Mouse (Mus musculus): ENCODE results near the gene 2610528A11Rik.
"Not testable (repeated sequence)": the region's sequence is repeated elsewhere in the genome, so short reads cannot be mapped to it uniquely, and the experiment has no call there.

The 2610528A11Rik gene

DNA sequence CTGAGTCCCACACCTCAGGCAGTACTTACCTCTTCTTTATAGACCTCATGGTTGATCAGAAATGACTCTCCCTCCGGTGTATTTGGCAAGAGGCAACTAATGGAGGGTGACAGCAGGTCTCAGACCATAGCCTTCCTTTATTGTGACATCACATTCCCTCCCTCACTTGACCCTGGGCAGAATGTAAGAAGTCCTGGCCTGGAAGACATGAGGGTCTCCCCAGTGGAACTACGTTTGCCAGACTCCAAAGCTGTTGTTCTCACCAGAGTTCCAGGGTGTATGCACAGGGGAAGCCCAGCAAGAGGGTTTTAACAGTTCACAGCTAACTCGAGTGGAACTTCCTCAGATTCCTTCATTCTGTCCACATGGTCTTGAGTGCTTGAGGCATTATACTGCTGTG is at the start of gene 2610528A11Rik:
Gene 2610528A11Rik, minus strand, starts transcription at position 101 of the 400 bp plus-strand sequence.
- DNase-seq (ENCODE audit: low spot score), result no peak

DNA sequence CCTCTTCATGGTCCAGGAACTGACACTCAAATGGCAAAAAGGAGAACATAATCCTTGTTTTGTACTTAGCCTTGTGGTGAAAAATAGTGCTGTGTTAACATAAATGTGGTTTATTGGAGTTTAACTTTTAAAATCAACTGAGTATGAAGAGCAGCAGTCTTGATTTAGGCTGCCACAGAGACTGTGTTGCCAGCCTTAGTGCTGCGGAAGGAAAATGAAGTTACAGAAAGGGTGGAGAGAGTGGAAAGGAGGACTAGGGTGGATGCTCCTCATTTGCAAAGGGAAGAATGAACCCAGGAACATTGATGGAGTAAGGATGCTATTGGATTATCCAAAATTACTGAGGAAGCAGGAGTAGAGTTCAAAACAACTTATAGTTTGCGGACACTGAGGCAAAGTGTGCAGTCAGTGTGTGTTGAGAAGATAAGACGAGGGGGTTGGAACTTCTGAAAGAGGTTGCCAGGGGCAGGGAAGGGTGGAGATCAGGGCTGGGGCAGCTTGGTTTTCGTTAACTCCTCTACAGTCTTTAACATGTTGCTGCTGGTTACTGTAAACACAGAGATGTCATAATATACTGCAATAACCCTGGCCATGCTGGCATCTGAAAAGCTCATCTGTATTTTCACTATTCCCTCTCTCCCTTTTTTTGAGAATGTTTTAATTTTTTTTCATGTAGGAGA is 49.6 kb upstream of the 2610528A11Rik start:
- DNase-seq (ENCODE audit: low spot score), result no peak

GRCm38 (mm10) chr14:37154391-37154790 is 40.6 kb upstream of the 2610528A11Rik start:
- DNase-seq (ENCODE audit: low spot score), result no peak

DNA sequence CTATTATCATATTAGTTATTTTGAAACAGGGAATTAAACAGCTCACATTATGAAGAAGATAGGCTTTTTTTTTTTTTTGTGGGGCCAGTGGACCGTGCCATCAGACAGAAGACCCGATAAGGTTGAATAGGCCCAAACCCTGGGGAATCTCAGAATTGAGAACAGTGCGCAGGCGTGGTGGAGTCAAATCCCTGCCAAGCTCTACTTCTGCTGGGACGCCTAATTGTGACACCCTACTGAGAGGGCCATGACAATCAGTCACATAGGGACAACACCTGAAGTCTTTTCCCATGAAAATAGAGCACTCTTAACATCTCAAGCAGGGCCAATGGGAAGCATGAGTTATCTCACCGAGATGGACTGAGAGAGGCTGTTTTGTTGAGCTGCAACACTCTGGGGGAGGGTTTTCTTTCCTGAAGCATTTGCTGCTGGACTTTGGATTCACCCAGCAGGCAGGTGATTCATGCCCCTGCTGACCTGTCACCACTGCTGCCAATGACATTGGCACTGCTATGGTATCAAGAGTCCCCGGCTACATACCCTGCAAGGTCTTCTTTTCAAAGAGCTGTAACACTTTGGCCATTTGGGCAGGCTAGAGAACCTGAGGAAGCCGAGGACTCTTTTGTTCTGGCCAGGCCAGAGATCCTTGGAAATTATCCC is 25.4 kb upstream of the 2610528A11Rik start:
- DNase-seq (ENCODE audit: low spot score), result no peak

DNA sequence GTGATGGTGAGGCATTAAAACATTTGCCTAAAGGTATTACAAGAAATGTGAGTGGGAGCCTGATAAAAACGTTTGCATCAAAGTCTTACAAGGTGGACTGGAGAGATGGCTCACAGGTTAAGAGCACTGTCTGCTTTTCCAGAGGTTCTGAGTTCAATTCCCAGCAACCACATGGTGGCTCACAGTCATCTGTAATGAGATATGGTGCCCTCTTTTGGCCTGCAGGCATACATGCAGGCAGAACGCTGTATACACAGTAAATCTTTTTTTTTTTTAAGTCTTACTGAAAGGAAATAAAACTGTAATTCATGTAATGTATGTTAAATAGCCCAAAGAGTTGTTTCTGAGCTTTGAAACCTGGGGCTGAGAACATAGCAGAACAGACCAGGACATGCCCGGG is 23.8 kb upstream of the 2610528A11Rik start:
- not testable (repeated sequence) for DNase-seq (ENCODE audit: low spot score)

DNA sequence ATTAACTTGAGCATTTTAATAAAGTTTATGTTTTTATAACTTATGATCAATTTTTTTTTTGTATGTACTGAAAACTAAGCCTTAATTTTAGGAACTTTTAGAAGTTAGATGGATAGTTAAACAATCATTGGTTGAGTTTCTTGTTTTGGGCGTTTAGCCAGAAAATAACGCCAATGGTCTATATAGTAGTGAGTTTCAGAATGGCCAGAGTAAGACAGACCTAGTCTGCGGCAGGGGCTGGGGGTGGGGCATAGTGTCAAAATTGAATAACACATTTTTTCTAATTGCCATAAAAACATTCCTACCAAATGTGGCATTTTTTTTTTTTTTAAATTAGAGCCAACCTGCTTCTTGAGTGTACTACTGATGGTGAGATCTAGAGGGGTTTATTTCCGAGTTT is 22.3 kb upstream of the 2610528A11Rik start:
- DNase-seq (ENCODE audit: low spot score), result no peak

DNA sequence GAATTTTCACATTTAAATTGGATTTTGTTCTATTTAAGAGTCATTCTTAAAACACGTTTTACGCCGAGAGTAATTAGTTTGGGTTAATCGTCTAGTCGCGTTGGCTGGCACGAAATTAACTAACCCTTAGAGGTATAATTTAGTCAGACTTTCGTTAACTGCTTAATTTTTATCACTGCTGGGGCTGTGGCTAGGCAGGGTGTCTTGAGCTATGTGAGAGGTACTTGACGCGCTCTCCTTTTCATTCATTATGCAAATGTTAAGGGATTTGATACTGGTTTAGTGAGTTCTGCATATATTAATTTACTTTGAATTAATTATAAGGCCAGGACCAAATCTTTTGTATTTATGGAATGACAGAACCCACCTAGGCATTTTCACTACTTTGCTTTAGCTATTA is 21.8 kb upstream of the 2610528A11Rik start:
- no peak for DNase-seq (ENCODE audit: low spot score)

- peak; percentile 78 for DNase-seq (ENCODE audit: low spot score)
These were observed 21.3 kb upstream of the 2610528A11Rik start, which contains the start of gene Ghitm for GRCm38 (mm10) chr14:37135127-37135593. Gene Ghitm (minus strand): TSS chr14:37135272.

GRCm38 (mm10) chr14:37134304-37135126 is 20.7 kb upstream of the 2610528A11Rik start:
- DNase-seq (ENCODE audit: low spot score), result no peak

DNA sequence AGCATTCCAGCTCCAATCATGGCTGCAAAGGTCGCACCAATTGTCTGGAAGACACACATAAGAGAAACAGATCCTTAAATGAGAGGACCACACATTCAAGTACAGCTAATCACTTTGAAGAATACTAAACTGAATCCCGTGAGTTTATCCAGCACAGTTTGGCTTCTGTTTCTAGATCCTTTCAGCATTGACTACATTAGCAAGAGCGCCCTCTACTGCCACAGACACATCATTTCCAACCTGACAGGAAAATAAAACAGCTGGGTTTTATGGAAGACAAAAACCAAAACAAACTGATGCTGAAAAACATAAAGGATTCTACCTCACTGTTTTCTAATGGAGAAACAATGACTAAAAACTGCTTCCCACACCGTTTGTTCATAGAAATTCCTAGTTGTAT is 13.8 kb upstream of the 2610528A11Rik start:
- DNase-seq (ENCODE audit: low spot score), result no peak

DNA sequence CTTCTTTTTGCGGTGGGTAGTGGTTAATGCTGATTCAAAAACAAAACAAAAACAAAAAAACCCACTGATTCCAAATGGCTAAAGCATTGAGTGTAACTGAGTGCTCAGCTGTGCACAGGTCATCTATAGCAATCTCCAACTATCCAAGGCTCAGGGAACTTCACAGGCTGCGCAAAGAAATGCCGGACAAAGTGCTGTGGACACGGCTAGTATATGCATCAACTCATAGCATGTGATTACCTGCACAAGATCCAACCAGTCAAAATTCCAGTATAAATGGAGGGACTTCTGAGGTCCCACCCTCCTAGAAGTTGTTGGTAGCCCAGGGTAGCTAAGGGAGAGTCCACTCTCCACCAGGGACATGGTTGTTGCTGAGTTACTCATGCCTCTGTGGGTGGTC is 5.4 kb upstream of the 2610528A11Rik start:
- DNase-seq (ENCODE audit: low spot score), result no peak

- DNase-seq (ENCODE audit: low spot score), result no peak
These were observed 891 bp downstream of the 2610528A11Rik start for GRCm38 (mm10) chr14:37112931-37113330.

GRCm38 (mm10) chr14:37111371-37111770 is 2.5 kb downstream of the 2610528A11Rik start:
- no peak for DNase-seq (ENCODE audit: low spot score)

- DNase-seq (ENCODE audit: low spot score), result no peak
These were observed 3.4 kb downstream of the 2610528A11Rik start for GRCm38 (mm10) chr14:37110456-37110855.

- DNase-seq (ENCODE audit: low spot score), result no peak
These were observed 3.8 kb downstream of the 2610528A11Rik start for GRCm38 (mm10) chr14:37109975-37110374.

DNA sequence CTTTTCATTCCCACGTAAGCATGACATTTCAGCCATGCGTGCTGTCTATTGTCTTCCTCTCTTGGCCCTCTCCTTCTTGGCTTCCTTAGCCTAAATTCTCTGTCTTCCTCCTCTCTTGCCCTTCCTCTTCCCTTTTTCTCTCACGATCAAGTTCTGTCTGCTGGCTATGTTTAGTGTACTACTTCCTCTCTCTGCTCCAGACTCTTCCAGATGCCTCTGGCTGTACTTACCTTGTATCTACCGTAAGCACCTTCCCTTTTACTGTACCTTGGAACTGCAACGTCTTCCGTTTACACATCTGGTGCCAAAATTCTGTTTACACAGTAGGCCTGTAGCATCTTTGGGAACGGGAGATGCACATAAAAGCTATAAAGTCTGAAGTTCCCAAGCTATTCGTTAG is 4.4 kb downstream of the 2610528A11Rik start:
- DNase-seq (ENCODE audit: low spot score), result no peak

DNA sequence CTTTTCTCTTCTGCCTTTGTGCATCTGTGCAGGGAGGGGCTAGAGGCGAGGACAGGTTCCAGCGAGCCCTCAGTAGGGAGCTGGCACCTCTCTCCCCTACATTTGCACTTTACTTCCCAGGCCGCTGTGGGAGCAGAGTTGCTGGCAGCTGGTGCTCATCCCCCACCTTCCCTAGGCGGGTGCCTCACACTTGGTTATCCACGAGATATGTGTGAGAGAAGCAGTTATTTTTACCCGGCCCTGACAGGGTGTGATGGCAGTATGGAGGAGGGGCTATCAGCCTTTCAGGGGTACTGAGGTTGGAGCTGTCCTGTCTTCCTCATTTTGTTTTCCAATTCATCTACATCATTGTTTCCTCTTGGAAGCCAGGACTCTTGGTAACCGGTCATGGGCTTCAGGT is 8.0 kb downstream of the 2610528A11Rik start:
- no peak for DNase-seq (ENCODE audit: low spot score)

- DNase-seq (ENCODE audit: low spot score), result no peak
These were observed 9.1 kb downstream of the 2610528A11Rik start for GRCm38 (mm10) chr14:37104747-37105146.

DNA sequence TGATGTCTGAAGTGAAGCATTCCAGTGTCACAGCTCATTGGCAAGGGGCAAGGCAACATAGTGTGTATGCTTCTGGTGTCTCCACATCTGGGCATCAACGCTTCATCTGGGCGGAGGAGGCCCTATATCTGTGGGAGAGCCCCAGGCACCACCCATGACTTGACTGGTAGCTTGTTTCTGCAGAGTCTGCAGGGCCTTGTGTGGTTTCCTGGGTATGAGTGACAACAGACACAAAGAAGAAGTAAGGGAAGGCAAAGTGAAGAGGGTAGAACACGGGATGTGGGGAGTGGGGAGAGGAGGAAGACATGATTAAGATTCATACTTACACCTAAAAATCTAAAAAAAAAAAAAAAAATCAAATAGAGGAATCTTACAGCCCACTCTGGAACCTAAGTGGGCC is 11.3 kb downstream of the 2610528A11Rik start:
- DNase-seq (ENCODE audit: low spot score), result no peak

- no peak for DNase-seq (ENCODE audit: low spot score)
These were observed 12.3 kb downstream of the 2610528A11Rik start for GRCm38 (mm10) chr14:37101531-37101930.

DNA sequence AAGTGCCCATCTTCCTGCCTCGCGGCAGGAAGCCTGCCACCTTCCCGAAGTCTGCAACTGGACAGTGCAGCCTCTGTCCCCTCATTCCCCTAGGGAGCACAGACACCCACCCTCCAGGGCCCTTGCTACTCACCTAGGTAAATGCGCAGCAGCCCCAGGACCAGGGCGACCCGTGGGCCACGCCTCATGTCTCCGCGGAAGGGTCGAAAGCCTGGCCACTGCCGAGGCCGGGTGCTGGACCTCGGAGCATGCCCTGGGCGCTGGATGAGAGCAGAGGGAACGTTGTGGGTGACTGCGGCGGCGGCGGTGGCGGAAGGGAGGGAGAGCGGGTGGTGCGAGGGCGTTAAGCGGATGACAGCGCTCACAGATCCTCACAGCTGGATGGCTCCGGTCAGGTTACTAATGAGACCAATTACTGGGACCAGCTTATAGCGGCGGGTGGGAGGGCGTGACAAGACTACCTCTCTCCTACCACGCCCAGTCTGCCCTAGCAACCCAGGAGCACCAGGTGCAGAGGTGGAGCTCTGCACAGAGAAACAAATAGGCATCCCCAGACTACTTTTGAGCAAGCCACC is 15.8 kb downstream of the 2610528A11Rik start, which contains the start of gene Cdhr1:
Gene Cdhr1, minus strand, starts transcription at position 392 of the 575 bp plus-strand sequence.
- DNase-seq (ENCODE audit: low spot score), result no peak

GRCm38 (mm10) chr14:37095556-37095955 is 18.3 kb downstream of the 2610528A11Rik start:
- DNase-seq (ENCODE audit: low spot score), result no peak
